Mouse (Mus musculus) testis, adult 2 months (tissue): ENCODE data around the gene Cfap300. TPM values are rescaled to one million over a fixed set of nuclear protein-coding genes. Genes with fewer than 3 reads are reported as not detected.

ENCODE experiments used
- H3K27ac ChIP-seq: fragments of 200-500 bp; 2 replicates; pipeline ENCODE4 v1.5.1; 2012; ENCODE audit warnings: low read depth, low read length; ENCODE audit not compliant: control insufficient read depth, insufficient read depth
- H3K27me3 ChIP-seq: fragments of 200-500 bp; 2 replicates; pipeline ENCODE4 v1.6.1; 2012; ENCODE audit warnings: mild to moderate bottlenecking, low read length, moderate library complexity; ENCODE audit not compliant: control insufficient read depth, insufficient read depth
- H3K36me3 ChIP-seq: fragments of 200-500 bp; 2 replicates; pipeline ENCODE4 v1.6.1; 2012; ENCODE audit warnings: mild to moderate bottlenecking, low read length; ENCODE audit not compliant: control insufficient read depth, insufficient read depth
- H3K4me1 ChIP-seq: fragments of 200-500 bp; 2 replicates; pipeline ENCODE4 v1.6.1; 2012; ENCODE audit warnings: low read length; ENCODE audit not compliant: control insufficient read depth, insufficient read depth
- H3K4me3 ChIP-seq: fragments of 200-500 bp; 2 replicates; pipeline ENCODE4 v1.5.1; 2012; ENCODE audit warnings: low read depth, mild to moderate bottlenecking, low read length, moderate library complexity, mixed read lengths; ENCODE audit not compliant: control insufficient read depth
- CTCF ChIP-seq: fragments of 200-500 bp; IDR thresholded peaks from 2 replicates; pipeline ENCODE4 v1.5.1; 2012; ENCODE audit warnings: low read depth, mild to moderate bottlenecking, inconsistent platforms, low read length, moderate library complexity; ENCODE audit not compliant: control insufficient read depth, insufficient read depth, insufficient replicate concordance
- POLR2A ChIP-seq: fragments of 200-500 bp; IDR thresholded peaks from 2 replicates; pipeline ENCODE4 v1.6.1; 2012; ENCODE audit warnings: low read depth, mild to moderate bottlenecking, inconsistent platforms, low read length, moderate library complexity; ENCODE audit not compliant: control insufficient read depth
- polyA plus RNA-seq: library from polyadenylated mRNA; depleted of rRNA; stranded (reverse); fragments of >200 nt; gene quantifications from 2 replicates; pipeline ENCODE4 v1.2.3, GENCODE M21; 2012; rRNA removed

Gene Cfap300
- polyA plus RNA-seq, 1 experiment, result 45.7 TPM

GRCm38 (mm10) chr9:7980162-7980561 is 62.5 kb downstream of the Cfap300 start:
- H3K4me1 ChIP-seq, result no peaks in the 10 kb centered on the region
- no peak for TF ChIP-seq CTCF
- no peak for TF ChIP-seq POLR2A
- H3K4me3 ChIP-seq, result no peak overlapping the region
- no peak overlapping the region for H3K27ac ChIP-seq
- H3K36me3 ChIP-seq, result no peaks in the 10 kb centered on the region
- no peaks in the 10 kb centered on the region for H3K27me3 ChIP-seq

- H3K36me3 ChIP-seq, result no peaks in the 10 kb centered on the region
Observed at GRCm38 (mm10) chr9:7979153-7979916, 63.3 kb downstream of the Cfap300 start.

GRCm38 (mm10) chr9:7978502-7978901 is 64.1 kb downstream of the Cfap300 start:
- no peak for TF ChIP-seq CTCF
- no peak for TF ChIP-seq POLR2A
- no peaks in the 10 kb centered on the region for H3K36me3 ChIP-seq
- no peaks in the 10 kb centered on the region for H3K27me3 ChIP-seq
- H3K4me1 ChIP-seq, result no peaks in the 10 kb centered on the region
- H3K27ac ChIP-seq, result no peak overlapping the region
- H3K4me3 ChIP-seq, result no peak overlapping the region

More at GRCm38 (mm10) chr9:7979153-7979916, 63.3 kb downstream of the Cfap300 start:
- TF ChIP-seq CTCF (no peak), POLR2A (no peak)
- Histone ChIP-seq H3K27me3 (no peaks in the 10 kb centered on the region), H3K4me3 (no peak overlapping the region), H3K4me1 (no peaks in the 10 kb centered on the region), H3K27ac (no peak overlapping the region)

GRCm38 (mm10) chr9:7977587-7977986 is 65.0 kb downstream of the Cfap300 start:
- Histone ChIP-seq H3K27ac (no peak overlapping the region), H3K36me3 (no peaks in the 10 kb centered on the region), H3K27me3 (no peaks in the 10 kb centered on the region), H3K4me1 (no peaks in the 10 kb centered on the region), H3K4me3 (no peak overlapping the region)
- TF ChIP-seq POLR2A (no peak), CTCF (no peak)

GRCm38 (mm10) chr9:7971993-7972392 is 70.6 kb downstream of the Cfap300 start:
- no peaks in the 10 kb centered on the region; the same call in 1 of the 2 replicates for H3K36me3 ChIP-seq

More at GRCm38 (mm10) chr9:7971993-7972392, 70.6 kb downstream of the Cfap300 start:
- Histone ChIP-seq H3K4me1 (no peaks in the 10 kb centered on the region), H3K4me3 (no peak overlapping the region), H3K27ac (no peak overlapping the region), H3K27me3 (no peaks in the 10 kb centered on the region)
- TF ChIP-seq POLR2A (no peak), CTCF (no peak)

Other genes starting within 250 kb of the Cfap300 start
- 28.4 and 33.6 TPM in 2 replicates for gene Birc2, start 205.8 kb downstream of the Cfap300 start, polyA plus RNA-seq
- 1.9 and 2.7 TPM in 2 replicates for gene Birc3, start 169.6 kb downstream of the Cfap300 start, polyA plus RNA-seq
- 32.1 and 35.1 TPM in 2 replicates for gene Yap1, start 38.2 kb downstream of the Cfap300 start, polyA plus RNA-seq
- 107 and 120 TPM in 2 replicates for gene Cep126, start 91.5 kb upstream of the Cfap300 start, polyA plus RNA-seq